Mouse (Mus musculus): ENCODE results near the gene Fgf12. TPM values are rescaled to one million over a fixed set of nuclear protein-coding genes. Genes with fewer than 3 reads are reported as not detected.
A peak's percentile ranks its signal among the peaks of the same experiment; 100 is the strongest.

Gene Fgf12
- polyA plus RNA-seq, 1 experiment = 0.49 TPM

DNA sequence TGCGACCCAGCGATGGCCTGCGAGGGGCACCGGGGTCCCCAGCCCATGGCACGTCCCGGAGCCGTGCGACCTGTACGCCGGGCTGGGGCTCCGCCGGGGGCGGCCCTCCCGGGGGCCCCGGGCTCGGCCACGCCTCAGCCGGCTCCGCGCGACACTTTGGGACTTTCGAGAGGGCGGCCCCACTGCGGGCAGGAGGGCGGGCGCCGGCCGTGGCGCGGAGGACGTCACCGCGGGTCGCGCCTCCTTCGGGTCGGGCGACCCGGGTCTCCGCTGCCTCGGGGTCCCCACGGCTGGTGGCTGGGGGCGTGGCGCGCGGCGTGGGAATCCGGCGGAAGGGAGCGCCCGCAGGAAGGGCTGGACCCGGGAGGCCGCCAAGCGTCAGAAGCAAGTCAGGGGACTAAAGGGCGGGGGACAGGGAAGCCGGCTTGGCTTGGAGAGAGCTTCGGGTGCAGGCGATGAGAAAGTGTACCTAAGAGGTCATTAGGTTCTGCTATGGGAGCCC lies 188.1 kb downstream of the Fgf12 start:
- Histone ChIP-seq H3K4me1 (ENCODE audit: control insufficient read depth, insufficient read depth, low read length) (no peaks in the 10 kb centered on the region; the same call in 1 of the 2 replicates), H3K27ac (ENCODE audit: insufficient read depth, low read length) (no peak overlapping the region), H3K4me3 (ENCODE audit: insufficient read depth, low read length) (peak overlapping the region; percentile 26)
- no peak for TF ChIP-seq POLR2A (IDR thresholded peaks at IDR 0.05; ENCODE audit: low read depth, low read length)
- TF ChIP-seq CTCF (IDR thresholded peaks at IDR 0.05; ENCODE audit: borderline replicate concordance, insufficient read depth, low read length) = no peak

DNA sequence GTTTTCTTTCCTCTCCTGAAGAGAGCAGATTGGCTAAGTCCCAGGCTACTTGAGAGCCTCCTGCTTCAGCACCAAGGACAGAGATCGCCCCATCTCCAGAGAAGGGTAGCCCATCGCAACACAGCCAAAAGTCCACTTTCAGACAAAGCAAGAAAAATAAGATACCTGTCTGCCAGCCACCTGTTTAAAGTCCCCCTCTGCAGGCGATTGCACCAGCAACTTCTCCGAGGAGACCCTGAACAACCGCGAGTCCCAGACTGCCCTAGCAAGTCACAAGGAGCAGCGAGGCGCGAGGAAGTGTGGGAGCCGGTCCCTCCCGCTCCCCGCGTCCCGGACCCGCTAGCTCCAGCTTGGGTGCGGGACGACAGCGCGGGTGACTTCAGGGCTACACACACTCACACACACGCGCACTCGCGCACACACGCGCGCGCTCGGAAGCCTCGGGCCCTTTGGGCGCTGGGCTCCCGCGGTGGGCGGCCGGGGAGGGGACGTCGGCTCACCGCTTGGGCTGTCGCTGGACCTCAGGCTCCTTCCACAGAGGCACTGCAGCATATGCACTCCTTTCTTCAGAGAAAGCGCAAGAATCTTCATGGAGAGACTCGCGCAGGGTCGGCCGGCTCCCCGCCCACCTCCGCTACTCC lies 188.7 kb downstream of the Fgf12 start:
- Histone ChIP-seq H3K4me3 (ENCODE audit: insufficient read depth, low read length) (peak overlapping the region; percentile 26), H3K4me1 (ENCODE audit: control insufficient read depth, insufficient read depth, low read length) (no peaks in the 10 kb centered on the region; the same call in 1 of the 2 replicates), H3K27ac (ENCODE audit: insufficient read depth, low read length) (no peak overlapping the region)
- TF ChIP-seq CTCF (IDR thresholded peaks at IDR 0.05; ENCODE audit: borderline replicate concordance, insufficient read depth, low read length) = no peak
- TF ChIP-seq POLR2A (IDR thresholded peaks at IDR 0.05; ENCODE audit: low read depth, low read length) = no peak

DNA sequence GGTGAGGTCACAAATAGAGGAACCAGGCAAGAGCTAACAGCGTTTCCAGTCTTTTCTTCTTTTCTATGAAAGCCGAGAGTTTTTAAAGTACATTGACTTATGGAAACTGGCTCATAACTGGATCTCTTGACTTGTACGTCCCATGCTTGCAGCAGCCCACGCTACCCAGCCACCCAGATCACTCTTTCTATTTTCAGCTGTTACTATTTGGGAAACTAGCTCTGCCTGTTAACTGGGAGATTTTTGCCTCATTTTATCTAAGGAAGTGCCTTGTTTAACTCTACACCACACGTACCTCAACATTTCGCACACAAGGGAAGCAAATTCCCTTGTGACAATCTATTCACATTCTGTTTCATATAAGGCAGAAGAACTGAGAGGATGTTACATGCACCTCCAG lies 190.0 kb downstream of the Fgf12 start:
- no peak for TF ChIP-seq CTCF (IDR thresholded peaks at IDR 0.05; ENCODE audit: borderline replicate concordance, insufficient read depth, low read length)
- no peak for TF ChIP-seq POLR2A (IDR thresholded peaks at IDR 0.05; ENCODE audit: low read depth, low read length)
- no peak overlapping the region for H3K4me3 ChIP-seq (ENCODE audit: insufficient read depth, low read length)
- no peak overlapping the region for H3K27ac ChIP-seq (ENCODE audit: insufficient read depth, low read length)
- H3K4me1 ChIP-seq (ENCODE audit: control insufficient read depth, insufficient read depth, low read length) = no peaks in the 10 kb centered on the region; the same call in 1 of the 2 replicates

DNA sequence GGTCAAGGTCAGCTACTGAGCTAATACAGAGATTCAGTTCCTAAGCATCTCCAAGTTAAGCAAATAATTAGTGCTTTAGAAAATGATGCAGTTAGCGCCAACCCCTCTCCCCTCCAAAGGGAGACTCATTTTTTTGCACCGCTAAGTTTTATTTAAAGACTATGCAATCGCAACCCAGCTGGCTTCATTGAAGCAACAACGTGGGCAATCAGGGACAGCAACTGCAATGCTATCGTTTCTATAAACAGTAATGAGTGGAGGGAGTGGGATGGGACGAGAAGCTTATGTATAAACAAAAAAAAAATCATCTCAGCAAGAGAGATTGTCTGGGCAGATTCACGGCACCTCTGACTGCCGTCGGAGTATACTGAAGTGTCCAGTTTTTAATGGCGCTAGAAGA lies 197.6 kb downstream of the Fgf12 start:
- no peak for TF ChIP-seq CTCF (IDR thresholded peaks at IDR 0.05; ENCODE audit: borderline replicate concordance, insufficient read depth, low read length)
- no peak for TF ChIP-seq POLR2A (IDR thresholded peaks at IDR 0.05; ENCODE audit: low read depth, low read length)
- no peak overlapping the region for H3K27ac ChIP-seq (ENCODE audit: insufficient read depth, low read length)
- H3K4me3 ChIP-seq (ENCODE audit: insufficient read depth, low read length) = no peak overlapping the region
- no peaks in the 10 kb centered on the region for H3K4me1 ChIP-seq (ENCODE audit: control insufficient read depth, insufficient read depth, low read length)

DNA sequence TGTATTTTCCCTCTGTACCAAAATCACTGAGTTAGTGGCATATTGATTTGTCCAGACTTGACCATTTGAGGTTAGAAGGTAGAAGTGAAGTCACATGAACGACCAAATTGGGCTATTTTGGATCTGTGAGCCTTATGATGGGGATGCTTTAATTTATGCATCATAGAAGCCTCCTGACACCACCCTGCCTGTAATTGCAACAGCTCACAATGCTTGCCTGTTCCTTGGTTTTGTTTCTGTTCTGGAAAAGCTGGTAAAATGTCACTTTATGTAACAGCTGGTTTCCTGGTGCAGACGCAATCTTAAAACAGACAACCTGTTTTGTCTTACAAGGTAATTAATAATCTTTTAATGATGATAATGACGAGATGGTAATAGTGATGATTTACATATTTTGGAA lies 213.4 kb downstream of the Fgf12 start:
- no peaks in the 10 kb centered on the region for H3K4me1 ChIP-seq (ENCODE audit: control insufficient read depth, insufficient read depth, low read length)
- no peak overlapping the region for H3K27ac ChIP-seq (ENCODE audit: insufficient read depth, low read length)
- TF ChIP-seq POLR2A (IDR thresholded peaks at IDR 0.05; ENCODE audit: low read depth, low read length) (no peak), CTCF (IDR thresholded peaks at IDR 0.05; ENCODE audit: borderline replicate concordance, insufficient read depth, low read length) (no peak)
- H3K4me3 ChIP-seq (ENCODE audit: insufficient read depth, low read length) = no peak overlapping the region

DNA sequence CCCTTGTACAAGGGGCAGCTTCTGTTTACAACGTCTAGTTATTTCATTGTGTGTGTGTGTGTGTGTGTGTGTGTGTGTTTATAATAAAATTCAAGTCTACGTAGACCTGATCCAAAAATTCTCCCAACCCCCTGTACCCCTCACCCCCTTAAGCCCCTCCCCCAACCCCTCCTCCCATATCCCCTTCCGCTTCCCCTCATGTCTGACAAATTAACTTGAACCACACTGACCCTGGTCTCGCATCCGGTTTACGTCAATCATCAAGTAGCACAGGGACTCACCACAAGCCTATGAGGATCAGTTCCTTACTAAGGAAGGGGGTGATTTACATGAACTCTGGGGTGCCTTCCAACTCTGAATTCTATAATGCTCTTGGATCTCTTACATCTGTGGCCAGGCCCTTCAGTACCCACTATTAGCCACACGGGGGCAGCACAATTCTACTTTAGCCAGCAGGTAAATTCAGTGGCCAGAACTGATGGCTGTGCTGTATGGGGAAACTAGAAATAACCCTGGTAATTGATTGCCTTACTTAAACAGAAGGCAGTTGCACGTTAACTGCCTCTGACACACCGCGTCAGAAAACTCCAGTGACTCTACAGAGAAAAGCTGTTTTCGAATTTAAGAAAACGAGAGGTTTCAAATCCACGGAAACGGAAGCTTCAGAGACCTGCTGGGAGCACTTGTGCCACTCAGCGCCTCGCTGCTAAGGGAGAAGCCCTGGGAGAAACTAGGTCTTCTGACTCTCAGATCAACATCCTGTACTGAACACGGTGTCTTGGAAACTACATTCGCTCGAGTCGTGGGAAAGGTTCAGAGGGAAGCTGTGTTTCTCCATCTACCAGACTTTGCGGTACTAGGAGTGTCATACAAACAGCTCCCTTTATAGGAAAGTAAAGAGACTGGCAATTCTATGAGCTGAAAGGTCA lies 235.0 kb downstream of the Fgf12 start:
- no peak overlapping the region for H3K27ac ChIP-seq (ENCODE audit: insufficient read depth, low read length)
- no peaks in the 10 kb centered on the region for H3K4me1 ChIP-seq (ENCODE audit: control insufficient read depth, insufficient read depth, low read length)
- 0 out of 2 replicates have a peak overlapping the region, but pooled peaks have one; percentile 20 for H3K4me3 ChIP-seq (ENCODE audit: insufficient read depth, low read length)
- TF ChIP-seq CTCF (IDR thresholded peaks at IDR 0.05; ENCODE audit: borderline replicate concordance, insufficient read depth, low read length) (no peak), POLR2A (IDR thresholded peaks at IDR 0.05; ENCODE audit: low read depth, low read length) (no peak)

DNA sequence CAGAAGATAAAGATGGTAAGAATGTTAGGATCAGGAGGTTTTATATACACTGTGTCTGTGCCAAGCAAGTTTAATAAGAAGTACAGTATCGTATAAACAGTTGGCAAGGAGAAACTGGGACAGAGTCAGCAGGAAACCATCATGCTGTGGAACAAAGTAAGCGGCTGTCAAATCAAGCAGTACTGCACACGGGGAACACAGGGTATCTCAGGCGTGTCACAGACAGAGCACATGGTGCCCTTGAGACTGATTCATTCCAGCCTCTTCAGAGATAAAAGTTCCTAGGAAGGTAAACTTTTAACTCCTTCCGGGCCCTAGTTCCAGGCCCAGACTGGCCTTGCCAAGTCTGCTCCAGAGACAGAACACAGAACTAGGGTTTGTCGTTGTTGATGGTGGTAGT lies 240.4 kb downstream of the Fgf12 start:
- Histone ChIP-seq H3K27ac (ENCODE audit: insufficient read depth, low read length) (no peak overlapping the region), H3K4me1 (ENCODE audit: control insufficient read depth, insufficient read depth, low read length) (no peaks in the 10 kb centered on the region), H3K4me3 (ENCODE audit: insufficient read depth, low read length) (no peak overlapping the region)
- no peak for TF ChIP-seq POLR2A (IDR thresholded peaks at IDR 0.05; ENCODE audit: low read depth, low read length)
- no peak for TF ChIP-seq CTCF (IDR thresholded peaks at IDR 0.05; ENCODE audit: borderline replicate concordance, insufficient read depth, low read length)

DNA sequence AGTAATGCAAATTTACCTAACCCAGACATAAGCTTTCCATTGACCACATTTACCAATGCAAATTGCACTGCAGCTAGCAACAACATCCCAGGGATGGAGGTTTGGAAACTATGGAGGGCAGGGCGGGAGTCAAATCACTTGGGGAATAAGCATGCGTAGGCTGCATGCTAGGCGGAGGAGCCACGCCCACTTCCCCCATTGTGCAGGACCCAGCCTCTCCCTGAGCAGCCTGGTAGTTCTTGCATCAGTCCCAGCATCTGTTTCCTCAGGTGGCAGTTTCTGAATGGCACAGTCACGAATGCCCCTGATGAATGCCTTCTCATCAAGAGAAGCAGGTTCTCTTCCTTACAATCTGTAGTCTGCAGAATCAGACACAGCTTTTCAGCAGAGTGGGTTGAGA lies 241.5 kb downstream of the Fgf12 start:
- Histone ChIP-seq H3K4me3 (ENCODE audit: insufficient read depth, low read length) (no peak overlapping the region), H3K4me1 (ENCODE audit: control insufficient read depth, insufficient read depth, low read length) (no peaks in the 10 kb centered on the region), H3K27ac (ENCODE audit: insufficient read depth, low read length) (no peak overlapping the region)
- TF ChIP-seq POLR2A (IDR thresholded peaks at IDR 0.05; ENCODE audit: low read depth, low read length) (no peak), CTCF (IDR thresholded peaks at IDR 0.05; ENCODE audit: borderline replicate concordance, insufficient read depth, low read length) (no peak)

DNA sequence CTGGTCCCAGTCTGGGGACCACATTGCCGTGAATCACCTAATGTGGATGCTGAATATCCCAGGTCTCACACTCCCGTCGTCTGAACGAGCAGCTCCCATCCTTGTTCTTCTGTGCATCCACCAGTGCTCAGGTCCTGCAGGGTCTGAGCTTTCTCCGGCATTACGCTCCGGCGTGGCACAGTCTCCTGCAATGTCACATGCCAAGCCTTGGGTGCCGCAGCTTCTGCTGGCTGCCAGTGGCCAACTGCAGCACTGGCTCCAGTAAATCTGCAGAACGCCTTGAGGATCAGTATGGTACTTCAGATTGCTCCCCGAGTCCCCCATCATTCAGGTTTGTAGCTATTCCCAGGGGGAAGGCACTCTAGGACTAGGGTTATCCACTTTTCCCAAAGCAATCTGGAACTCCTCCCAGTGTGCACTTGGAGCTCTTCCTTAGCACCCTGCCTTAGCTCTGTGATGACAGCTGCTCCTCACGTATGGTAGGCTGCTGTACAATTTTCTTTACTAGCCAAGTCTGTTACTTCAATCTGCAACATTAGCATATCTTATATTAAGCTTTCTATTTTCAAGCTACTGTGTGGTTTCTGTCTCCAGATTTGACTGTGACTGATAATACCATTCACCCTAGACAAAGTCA lies 254.8 kb downstream of the Fgf12 start:
- TF ChIP-seq CTCF (IDR thresholded peaks at IDR 0.05; ENCODE audit: borderline replicate concordance, insufficient read depth, low read length) (no peak), POLR2A (IDR thresholded peaks at IDR 0.05; ENCODE audit: low read depth, low read length) (no peak)
- no peaks in the 10 kb centered on the region for H3K4me1 ChIP-seq (ENCODE audit: control insufficient read depth, insufficient read depth, low read length)
- no peak overlapping the region for H3K4me3 ChIP-seq (ENCODE audit: insufficient read depth, low read length)
- no peak overlapping the region for H3K27ac ChIP-seq (ENCODE audit: insufficient read depth, low read length)
